Mouse (Mus musculus): ENCODE measurements around the gene Maml3.

DNA sequence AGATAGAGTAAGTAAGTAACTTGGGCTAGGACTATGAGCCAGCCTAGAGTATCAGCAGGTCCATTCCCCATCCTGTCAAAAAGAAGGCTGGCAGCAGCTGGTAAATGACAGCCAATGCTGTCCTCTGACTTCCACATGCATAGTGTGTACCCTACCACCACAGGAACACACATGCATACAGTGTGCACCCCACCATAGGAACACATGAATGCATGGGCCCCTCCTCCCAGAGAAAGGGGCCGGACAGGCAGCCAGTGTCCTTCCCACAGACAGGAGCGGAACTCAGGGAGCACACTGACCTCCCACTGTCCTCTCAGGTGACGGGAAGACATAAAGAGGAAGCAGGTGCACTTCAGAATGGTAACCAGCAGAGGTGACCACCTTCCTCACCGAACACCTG, 188.0 kb downstream of the Maml3 start:
- no peak for TF ChIP-seq MAX (IDR thresholded peaks at IDR 0.05)
- no peak for TF ChIP-seq CTCF (IDR thresholded peaks at IDR 0.05; ENCODE audit: control insufficient read depth, insufficient read depth, insufficient read length)
- TF ChIP-seq USF1 (IDR thresholded peaks at IDR 0.05; ENCODE audit: low read depth): no peak
- TF ChIP-seq FOSL1 (IDR thresholded peaks at IDR 0.05; ENCODE audit: insufficient read depth, low read length, poor library complexity, severe bottlenecking): no peak

All from C2C12 (cell line).